Mouse (Mus musculus) lung, embryonic 14.5 days (tissue): ENCODE results near the gene Olfr311. TPM values are rescaled to one million over a fixed set of nuclear protein-coding genes. Genes with fewer than 3 reads are reported as not detected.
A peak's percentile ranks its signal among the peaks of the same experiment; 100 is the strongest.
"Not testable (repeated sequence)": the region's sequence is repeated elsewhere in the genome, so short reads cannot be mapped to it uniquely, and the experiment has no call there.

Source experiments
- ATAC-seq: fragments of 200-750 bp; cut with Nextera tagmentation; 2 replicates; pipeline ENCODE4 v1.8.0; 2017; ENCODE audit warnings: mild to moderate bottlenecking, moderate TSS enrichment, moderate library complexity; ENCODE audit not compliant: insufficient read depth
- DNase-seq: peaks from one replicate; pipeline ENCODE4 v3.0.0-alpha.2; 2015
- H3K27ac ChIP-seq: fragments of 300-500 bp; sonication (generic); 2 replicates; pipeline ENCODE4 v1.5.1; 2014; ENCODE audit warnings: low read depth, mild to moderate bottlenecking, moderate library complexity
- H3K27me3 ChIP-seq: fragments of 300-500 bp; sonication (generic); 2 replicates; pipeline ENCODE4 v1.6.1; 2014; ENCODE audit warnings: low read length, control low read depth; ENCODE audit not compliant: insufficient read depth
- H3K36me3 ChIP-seq: fragments of 300-500 bp; sonication (generic); 2 replicates; pipeline ENCODE4 v1.6.1; 2014; ENCODE audit warnings: control low read depth; ENCODE audit not compliant: insufficient read depth
- H3K4me1 ChIP-seq: fragments of 300-500 bp; sonication (generic); 2 replicates; pipeline ENCODE4 v1.6.1; 2014; ENCODE audit warnings: antibody characterized with exemption, control low read depth; ENCODE audit not compliant: insufficient read depth
- H3K4me2 ChIP-seq: fragments of 300-500 bp; sonication (generic); 2 replicates; pipeline ENCODE4 v1.6.1; 2014; ENCODE audit warnings: mild to moderate bottlenecking
- H3K4me3 ChIP-seq: fragments of 300-500 bp; sonication (generic); 2 replicates; pipeline ENCODE4 v1.5.1; 2014; ENCODE audit warnings: low read depth, low read length
- H3K9ac ChIP-seq: fragments of 300-500 bp; sonication (generic); 2 replicates; pipeline ENCODE4 v1.6.1; 2014
- H3K9me3 ChIP-seq: fragments of 300-500 bp; sonication (generic); 2 replicates; pipeline ENCODE4 v1.6.1; 2016; ENCODE audit warnings: low read depth, low read length, control low read depth
- CTCF ChIP-seq: IDR thresholded peaks from 2 replicates; pipeline ENCODE4 v1.5.1; 2016; ENCODE audit warnings: antibody characterized with exemption, low read depth
- WGBS: fragments of 180-500 bp; shearing (Covaris S2); extraction: QIAGEN DNeasy Blood & Tissue Kit; methylation state at CpG from one replicate; pipeline ENCODE4 v1.1.7; 2014; 5-methylcytosine and 5-hydroxymethylcytosine counted together
- polyA plus RNA-seq: library from polyadenylated mRNA; unstranded; fragments of >200 nt; fragmentation: Nextera tagmentation; extraction: Ambion mirVana; gene quantifications from 2 replicates; pipeline ENCODE4 v1.2.1, GENCODE M21; 2014

Gene Olfr311
- polyA plus RNA-seq, 1 experiment from 2014 or later = not detected

DNA sequence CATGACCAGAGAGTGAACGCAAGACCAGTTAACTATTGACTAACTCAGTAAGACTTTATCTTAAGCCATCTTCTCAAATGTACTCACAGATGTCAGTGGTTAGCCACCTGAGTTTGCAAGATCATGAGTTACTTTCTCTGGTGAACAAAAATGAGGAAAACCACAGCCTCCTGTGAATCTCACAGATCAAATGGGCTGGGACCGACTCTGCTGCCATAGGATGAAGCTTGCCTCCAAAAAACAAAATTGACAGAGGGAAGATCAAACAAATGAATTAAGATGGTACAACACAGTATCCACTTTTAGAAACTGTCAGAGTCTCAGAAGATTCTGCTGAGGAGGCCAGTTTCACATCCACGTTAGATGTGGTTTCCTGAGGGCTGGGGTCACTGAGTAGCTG is 9.3 kb upstream of the Olfr311 start:
- DNase-seq = no peak
- H3K4me2 ChIP-seq = no peak overlapping the region
- H3K27ac ChIP-seq = no peak overlapping the region
- no peaks in the 10 kb centered on the region for H3K27me3 ChIP-seq
- no peak for TF ChIP-seq CTCF
- H3K36me3 ChIP-seq = no peaks in the 10 kb centered on the region
- no peak overlapping the region for H3K4me3 ChIP-seq
- H3K4me1 ChIP-seq = no peaks in the 10 kb centered on the region
- H3K9me3 ChIP-seq = no peaks in the 10 kb centered on the region
- no peak for ATAC-seq
- WGBS = 69% methylated on average over 3 of the region's 3 CpGs
- no peak overlapping the region for H3K9ac ChIP-seq

DNA sequence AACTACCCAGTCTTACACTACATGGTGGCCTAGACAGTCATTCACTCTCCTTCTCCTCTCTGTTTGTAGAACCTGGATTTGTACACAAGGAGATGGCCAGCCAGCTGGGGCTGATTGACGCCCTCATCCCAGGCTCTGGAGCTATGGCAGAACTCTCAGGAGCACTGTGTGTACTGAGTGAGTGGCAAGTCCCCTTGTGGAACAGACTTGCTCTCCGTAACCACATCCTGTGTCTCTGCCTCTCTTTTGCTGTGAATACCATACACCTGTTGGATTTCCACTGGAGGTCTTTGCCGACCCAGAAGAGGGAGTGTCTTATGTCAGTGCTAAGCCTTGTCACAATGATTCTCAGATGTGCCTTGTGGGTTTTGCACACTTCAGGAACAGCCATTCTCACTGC is 6.5 kb upstream of the Olfr311 start:
- not testable (repeated sequence) for DNase-seq, ATAC-seq, H3K27ac ChIP-seq, H3K4me3 ChIP-seq, H3K36me3 ChIP-seq, H3K4me1 ChIP-seq, H3K9ac ChIP-seq, H3K9me3 ChIP-seq, H3K4me2 ChIP-seq, H3K27me3 ChIP-seq
- WGBS = 77% methylated on average over 3 of the region's 3 CpGs

DNA sequence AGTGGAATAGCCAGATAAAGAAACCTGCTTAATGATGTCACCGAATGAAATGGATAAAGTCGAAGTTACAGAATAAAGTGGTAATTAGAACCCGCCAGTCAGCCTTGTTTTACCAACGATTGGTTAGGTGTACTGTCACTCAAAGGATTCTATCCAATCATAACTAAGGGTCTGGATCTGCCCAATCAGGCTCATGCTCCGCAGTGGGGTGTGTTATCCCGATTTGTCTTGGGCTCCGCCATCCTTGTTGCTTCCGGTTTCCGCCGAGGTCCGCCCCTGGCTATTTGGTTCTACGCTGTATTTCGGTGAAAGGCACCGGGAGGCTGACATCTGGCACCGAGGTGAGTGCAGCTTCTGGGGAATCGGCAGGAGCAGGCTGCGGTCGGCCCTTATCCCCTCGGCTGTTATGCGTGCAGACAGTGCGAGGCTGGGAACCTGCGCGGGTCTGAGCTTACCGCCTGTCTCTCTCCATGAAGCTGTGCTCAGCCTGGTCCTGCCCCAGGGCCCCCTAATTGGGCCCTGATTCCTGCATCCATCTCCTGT is 7.9 kb downstream of the Olfr311 start, which contains the start of gene Gm12258:
Gene Gm12258, plus strand, starts transcription at position 240 of the 543 bp plus-strand sequence.
- WGBS = under 1% methylated on average over 24 of the region's 24 CpGs
- H3K27ac ChIP-seq = no peak within 1 kb of the TSS
- H3K4me1 ChIP-seq = 0 out of 2 replicates have a peak, but pooled peaks cover 3% of the 10 kb centered on the region
- H3K9me3 ChIP-seq = no peaks in the 10 kb centered on the region
- H3K9ac ChIP-seq = peak within 1 kb of the TSS; percentile 78
- peak within 1 kb of the TSS; percentile 79 for H3K4me2 ChIP-seq
- peak; percentile 100 for ATAC-seq
- peak within 1 kb of the TSS; percentile 63 for H3K4me3 ChIP-seq
- DNase-seq = peak; percentile 98
- H3K36me3 ChIP-seq = peaks cover 13% of the 10 kb centered on the region; the same call in 1 of the 2 replicates
- no peak for TF ChIP-seq CTCF
- no peaks in the 10 kb centered on the region for H3K27me3 ChIP-seq

DNA sequence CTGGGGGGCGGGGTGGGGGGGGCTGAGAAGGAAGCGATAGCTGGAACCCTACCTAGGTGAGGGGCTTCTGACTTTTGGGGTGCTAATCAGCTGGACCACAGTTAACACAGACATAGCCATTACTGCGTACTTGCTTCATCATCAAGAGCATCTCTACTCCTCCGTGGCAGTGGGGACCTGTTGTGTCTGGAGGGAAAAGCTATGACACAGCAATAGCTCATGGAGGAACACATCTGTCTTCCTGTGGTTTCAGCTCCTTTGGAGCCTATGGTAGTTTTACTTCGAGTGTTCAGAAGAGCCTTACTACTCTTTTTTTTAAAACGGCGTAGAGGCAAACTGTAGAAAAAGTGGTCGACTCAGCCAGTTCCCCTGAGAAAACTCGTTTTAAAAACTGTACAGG is 8.6 kb downstream of the Olfr311 start:
- peaks cover 13% of the 10 kb centered on the region; the same call in 1 of the 2 replicates for H3K36me3 ChIP-seq
- no peak for DNase-seq
- H3K4me2 ChIP-seq = peak overlapping the region; percentile 79
- H3K4me3 ChIP-seq = peak overlapping the region; percentile 63
- 43% methylated on average over 9 of the region's 9 CpGs for WGBS
- 0 out of 2 replicates have a peak, but pooled peaks cover 3% of the 10 kb centered on the region for H3K4me1 ChIP-seq
- no peaks in the 10 kb centered on the region for H3K9me3 ChIP-seq
- ATAC-seq = no peak
- TF ChIP-seq CTCF = no peak
- no peak overlapping the region for H3K27ac ChIP-seq
- H3K27me3 ChIP-seq = no peaks in the 10 kb centered on the region
- peak overlapping the region; percentile 78 for H3K9ac ChIP-seq

DNA sequence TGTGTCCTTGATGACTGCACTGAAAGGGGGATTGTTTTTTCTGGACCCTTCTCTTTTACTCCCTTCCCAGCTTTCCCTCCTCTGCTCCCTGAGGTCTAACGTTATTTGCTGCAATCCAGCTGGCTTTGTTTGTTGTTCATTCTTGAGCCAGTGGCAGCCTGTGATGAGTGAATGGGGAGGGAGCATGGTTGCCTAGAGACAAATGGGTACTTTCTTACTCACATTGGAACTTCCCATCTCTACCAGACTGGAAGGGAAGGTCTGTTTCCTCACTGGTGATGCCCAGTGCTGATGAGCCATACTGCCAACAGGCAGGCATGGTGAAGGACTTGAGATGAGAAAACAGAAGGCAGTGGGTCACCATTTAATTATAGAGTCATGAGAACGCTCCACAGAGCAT is 10.7 kb downstream of the Olfr311 start:
- no peaks in the 10 kb centered on the region for H3K27me3 ChIP-seq
- H3K9ac ChIP-seq = no peak overlapping the region
- no peak overlapping the region for H3K27ac ChIP-seq
- peaks cover 18% of the 10 kb centered on the region; the same call in 1 of the 2 replicates for H3K36me3 ChIP-seq
- H3K9me3 ChIP-seq = no peaks in the 10 kb centered on the region
- TF ChIP-seq CTCF = no peak
- H3K4me3 ChIP-seq = no peak overlapping the region
- 0 out of 2 replicates have a peak, but pooled peaks cover 3% of the 10 kb centered on the region for H3K4me1 ChIP-seq
- no peak for ATAC-seq
- H3K4me2 ChIP-seq = no peak overlapping the region
- WGBS = 51% methylated on average over 2 of the region's 2 CpGs
- no peak for DNase-seq

DNA sequence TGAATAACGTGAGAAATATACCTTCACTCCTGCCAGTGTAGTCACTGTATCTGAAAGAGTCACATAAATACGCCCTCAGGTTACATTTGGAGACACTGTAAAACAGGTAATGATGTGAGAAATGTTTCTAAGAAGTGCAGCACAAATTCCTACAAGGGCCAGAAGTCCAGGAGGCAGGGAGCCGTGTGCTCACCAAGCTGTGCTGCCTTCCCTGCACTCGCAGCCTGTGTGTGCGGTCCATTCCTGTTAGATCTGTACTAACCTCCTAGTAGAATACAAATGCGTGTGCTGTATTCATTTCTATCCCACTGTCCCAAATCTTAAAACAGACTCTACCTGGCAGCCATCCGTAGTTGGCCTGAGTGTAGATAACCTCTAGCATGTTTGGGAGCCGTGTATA is 21.7 kb downstream of the Olfr311 start:
- no peak overlapping the region for H3K4me3 ChIP-seq
- ATAC-seq = no peak
- H3K9me3 ChIP-seq = peaks cover 16% of the 10 kb centered on the region; the same call in 1 of the 2 replicates
- no peaks in the 10 kb centered on the region for H3K27me3 ChIP-seq
- no peak overlapping the region for H3K27ac ChIP-seq
- H3K4me2 ChIP-seq = no peak overlapping the region
- no peak for DNase-seq
- 93% methylated on average over 8 of the region's 8 CpGs for WGBS
- no peak for TF ChIP-seq CTCF
- no peak overlapping the region for H3K9ac ChIP-seq
- H3K36me3 ChIP-seq = peaks cover 32% of the 10 kb centered on the region
- no peaks in the 10 kb centered on the region for H3K4me1 ChIP-seq

DNA sequence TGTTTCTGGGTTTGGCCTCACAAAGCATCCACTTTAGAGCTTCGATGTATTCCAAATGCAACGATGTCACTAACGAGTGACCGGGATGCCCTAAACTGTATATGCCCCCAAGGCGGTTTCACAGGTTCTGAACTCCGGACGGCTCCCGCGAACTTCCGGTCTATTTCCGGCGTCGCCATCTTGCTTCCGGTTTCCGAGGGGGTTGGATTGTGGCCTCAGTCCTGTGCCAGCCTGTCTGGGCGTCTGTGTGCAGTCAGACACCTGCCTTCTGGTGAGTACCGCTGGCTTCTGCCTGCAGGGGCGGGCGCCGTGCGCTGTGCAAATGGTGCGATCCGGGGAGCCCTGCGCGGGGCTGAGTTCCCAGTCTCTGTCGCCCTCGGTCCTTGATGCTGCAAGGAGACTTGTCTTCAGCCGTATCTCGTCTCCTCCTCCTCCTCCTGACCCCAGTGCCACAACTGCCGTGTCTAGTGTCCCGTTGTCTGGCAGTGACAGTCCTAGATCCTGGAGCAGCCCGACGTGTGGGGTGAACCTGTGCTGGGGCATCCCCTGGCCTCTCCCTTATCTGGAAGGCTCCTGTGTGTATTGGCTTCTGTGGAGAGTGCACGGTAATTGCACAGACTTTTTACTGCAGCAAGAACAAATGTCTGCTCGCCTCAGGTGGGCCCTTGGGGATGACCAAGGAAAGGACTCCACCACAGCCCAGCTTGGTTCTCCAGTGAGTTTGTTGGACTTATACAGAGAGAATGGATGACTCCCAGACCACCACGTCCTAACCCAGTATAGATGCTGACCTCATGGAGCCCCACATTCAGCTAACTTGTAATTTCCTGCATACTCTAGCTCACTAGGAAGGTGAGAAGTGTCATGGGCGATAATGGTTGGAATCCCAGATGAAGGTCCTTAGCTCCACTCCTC is 28.2 kb downstream of the Olfr311 start, which contains the start of gene 2810021J22Rik:
Gene 2810021J22Rik, plus strand, starts transcription at position 178 of the 915 bp plus-strand sequence.
- peak within 1 kb of the TSS; percentile 63 for H3K4me3 ChIP-seq
- 3% methylated on average over 37 of the region's 37 CpGs for WGBS
- DNase-seq (peak; percentile 90), ATAC-seq (peak; percentile 93)
- peak within 1 kb of the TSS; percentile 81 for H3K4me2 ChIP-seq
- no peaks in the 10 kb centered on the region for H3K9me3 ChIP-seq
- H3K9ac ChIP-seq = peak within 1 kb of the TSS; percentile 74
- peak within 1 kb of the TSS; percentile 77 for H3K27ac ChIP-seq
- peak; percentile 26; the same call in 1 of the 2 replicates for TF ChIP-seq CTCF
- H3K36me3 ChIP-seq = peaks cover 7% of the 10 kb centered on the region
- H3K4me1 ChIP-seq = peaks cover 3% of the 10 kb centered on the region; the same call in 1 of the 2 replicates
- no peaks in the 10 kb centered on the region for H3K27me3 ChIP-seq
